Mouse (Mus musculus): ENCODE measurements around the gene Gnai2.

DNA sequence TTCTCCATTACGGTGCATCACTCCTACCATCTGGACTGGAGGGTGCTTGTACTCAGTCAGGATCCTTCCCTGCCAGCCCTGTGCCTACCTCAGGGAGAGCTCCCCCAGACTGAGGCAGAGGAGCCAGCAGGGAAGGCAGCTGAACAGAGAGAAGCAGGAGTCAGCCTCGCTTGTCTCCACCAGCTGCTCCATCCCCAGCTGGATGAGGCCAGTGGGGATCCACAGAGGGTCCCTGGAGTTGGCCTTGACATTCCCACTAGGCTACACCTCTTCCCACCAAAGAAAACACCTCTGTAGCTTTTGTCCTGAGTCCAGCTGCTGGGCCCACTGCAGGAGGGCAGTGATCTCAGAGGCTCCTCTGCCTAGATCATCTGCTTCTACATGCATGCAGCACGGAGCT is 10.2 kb downstream of the Gnai2 start:
- TF ChIP-seq CTCF (IDR thresholded peaks at IDR 0.05; ENCODE audit: control insufficient read depth, insufficient read depth, low read length), result no peak
- TF ChIP-seq POLR2A (IDR thresholded peaks at IDR 0.05; ENCODE audit: borderline replicate concordance, control insufficient read depth, low read depth, low read length), result no peak

All from bone marrow, adult 2 months (tissue).